Mouse (Mus musculus) telencephalon, adult 2 months (tissue): Measurements from ENCODE around the gene Trappc6a.

Experiments
- DNase-seq: peaks from one replicate; pipeline ENCODE4 v3.0.0-alpha.2; 2011; ENCODE audit warnings: low read depth, low spot score

The Trappc6a gene

DNA sequence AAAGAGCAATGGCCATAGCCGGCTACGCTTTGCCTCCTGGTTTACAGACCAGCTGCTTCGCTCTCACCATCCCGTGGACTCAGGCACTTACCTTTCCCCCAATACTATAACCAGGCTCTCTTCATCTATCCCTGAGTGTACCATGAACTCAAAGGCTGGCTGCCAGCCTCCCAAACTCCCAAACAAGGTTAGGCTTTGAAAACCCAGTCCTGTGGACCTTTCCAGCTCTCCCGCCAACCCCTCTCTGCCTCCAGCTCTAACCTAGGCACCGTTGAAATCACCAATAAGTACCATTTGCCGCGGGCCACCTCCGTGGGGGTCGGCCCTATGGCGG, 53.2 kb downstream of the Trappc6a start:
- no peak for DNase-seq

DNA sequence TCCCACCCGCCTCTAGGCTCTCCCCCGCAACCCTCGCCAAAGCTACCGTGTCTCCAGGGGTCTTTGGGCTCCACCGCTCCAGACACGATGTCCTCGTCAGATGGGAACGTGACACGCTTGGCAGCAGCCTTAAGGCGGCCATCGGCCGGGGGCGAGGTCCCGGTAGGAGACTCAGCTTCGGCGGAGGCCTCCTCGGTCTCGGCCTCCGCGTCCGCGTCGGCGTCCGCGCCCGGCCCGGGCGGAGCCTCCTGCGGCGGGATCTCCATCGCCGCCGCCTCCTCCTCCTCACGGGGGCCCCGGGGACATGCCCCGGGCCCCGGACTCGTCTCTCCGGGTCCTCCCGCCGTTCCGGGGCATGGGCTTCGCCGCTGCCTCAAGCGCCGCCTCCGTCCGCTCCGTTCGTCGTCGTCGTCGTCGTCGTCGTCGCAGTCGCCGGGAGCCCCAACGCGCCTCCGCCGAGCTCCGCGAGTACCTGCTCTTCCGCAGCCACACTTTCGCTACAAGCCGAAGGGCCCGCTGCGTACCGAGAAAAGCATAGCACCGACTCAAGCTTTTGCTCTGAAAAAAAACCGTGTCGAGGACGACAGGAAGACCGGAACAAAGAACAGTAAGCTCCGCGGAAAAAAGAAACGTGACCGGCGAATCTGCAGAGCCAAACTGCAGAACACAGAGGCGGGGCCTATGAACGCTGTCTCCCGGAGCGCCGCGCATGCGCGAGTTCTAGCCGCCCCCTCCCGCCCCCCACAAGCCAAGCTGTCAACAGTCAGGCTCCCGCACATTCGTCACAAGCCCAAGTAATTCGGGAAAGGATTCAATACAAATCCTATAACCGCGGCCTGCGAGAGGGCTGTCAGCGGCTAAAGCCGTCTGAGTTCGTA, 53.8 kb downstream of the Trappc6a start:
- peak; percentile 96 for DNase-seq

DNA sequence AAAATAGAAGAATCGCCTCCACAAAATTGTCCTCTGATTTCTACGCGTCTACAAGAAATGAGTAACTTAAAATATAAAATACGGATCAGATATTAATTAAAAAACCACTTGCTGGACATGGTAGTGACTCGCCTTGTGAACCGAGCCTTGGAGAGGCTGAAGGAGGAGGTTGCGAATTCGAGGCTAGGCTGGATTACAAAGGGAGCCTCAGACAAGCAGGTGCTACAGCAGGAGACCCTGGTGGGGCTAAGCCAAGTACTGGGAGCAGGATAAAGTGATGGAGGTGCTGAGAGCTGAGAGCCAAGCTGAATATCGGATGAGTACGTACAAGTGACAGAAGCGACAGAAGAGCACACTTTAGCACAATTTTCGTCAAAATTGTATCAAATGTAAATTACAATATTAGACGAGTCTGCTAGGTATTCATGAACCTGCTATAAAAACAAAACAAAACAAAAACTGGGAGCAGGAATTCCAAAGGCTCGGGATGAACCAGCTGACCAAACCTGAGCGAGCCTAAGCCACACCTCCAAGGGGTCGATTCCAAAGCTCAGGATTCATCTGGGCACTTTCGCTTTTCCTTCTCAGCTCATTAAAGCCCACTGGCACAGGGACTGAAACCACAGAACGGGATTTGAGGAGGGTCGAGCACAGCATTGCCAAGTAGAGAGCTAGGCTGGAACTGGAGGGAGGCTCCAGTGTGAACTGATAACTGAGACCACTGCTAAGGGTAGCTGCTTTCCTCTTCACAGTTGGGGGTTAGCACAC, 54.6 kb downstream of the Trappc6a start, which contains the start of gene Ppp1r37:
Gene Ppp1r37, minus strand, starts transcription at position 434 of the 768 bp plus-strand sequence.
- DNase-seq, result no peak

DNA sequence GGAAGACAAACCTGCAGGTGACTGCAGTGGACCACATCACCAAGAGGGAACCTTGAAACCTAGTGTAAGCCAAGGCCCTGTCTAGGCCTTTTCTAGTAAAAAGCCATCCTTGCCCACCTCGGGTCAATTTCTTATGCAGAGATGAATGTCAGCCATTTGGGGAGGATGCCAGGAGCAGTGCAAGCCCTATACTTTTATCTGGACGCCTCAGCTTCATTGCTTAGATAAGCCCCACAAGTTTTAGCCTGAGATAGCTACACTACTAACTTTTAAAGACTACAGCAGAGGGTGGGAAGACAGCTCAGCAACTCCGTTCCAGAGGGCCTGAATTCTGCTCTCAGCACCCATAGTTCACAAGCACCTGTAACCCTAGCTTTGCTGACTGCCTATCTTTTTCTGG, 55.7 kb downstream of the Trappc6a start:
- DNase-seq, result no peak

DNA sequence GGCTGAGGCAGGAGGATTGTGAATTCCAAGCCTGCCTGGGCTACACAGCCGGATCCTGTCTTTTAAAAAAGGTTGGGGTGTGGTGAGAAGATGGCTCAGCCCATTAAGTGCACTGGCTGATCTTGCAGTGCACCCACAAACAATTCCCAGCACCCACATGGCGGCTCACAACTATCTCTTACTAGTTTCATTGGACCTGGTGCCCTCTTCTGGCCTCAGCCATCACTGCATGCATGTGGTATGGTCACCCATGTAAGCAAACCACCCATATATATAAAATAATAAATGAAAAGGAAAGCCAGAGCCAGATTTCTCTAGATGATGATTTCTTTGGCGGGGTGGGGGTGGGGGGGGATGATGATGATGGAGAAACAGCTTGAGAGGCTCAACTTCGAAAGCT, 56.3 kb downstream of the Trappc6a start:
- no peak for DNase-seq
